Mouse (Mus musculus) T-helper 17 cell (primary cell): Measurements from ENCODE around the gene Mgat4a.

Experiments
- in situ Hi-C, 2 experiments: fragments of 300-600 bp; cut with MboI, MseI; formaldehyde crosslinking; loops; 1 replicate in 1 of 2; 2 replicates in 1 of 2; pipeline ENCODE4 v1.15.1; 2025; ENCODE audit warnings: high pct_unique_total_duplicates in 2 of 2

Mgat4a gene

GRCm38 (mm10) chr1:37496591-37497280 is 44.1 kb downstream of the Mgat4a start:
- in situ Hi-C loops: loop anchor here in 1 of 2 experiments (10.0 kb wide), 1 partner anchor 1468 kb away; no protein-coding TSS in a partner anchor

- in situ Hi-C loops: loop anchor here in 1 of 2 experiments (10.0 kb wide), 1 partner anchor 1469 kb away; no protein-coding TSS in a partner anchor
Observed at GRCm38 (mm10) chr1:37495698-37496321, 45.0 kb downstream of the Mgat4a start.

- in situ Hi-C loops: loop anchor here in 1 of 2 experiments (10.0 kb wide), 1 partner anchor 1470 kb away; no protein-coding TSS in a partner anchor
Observed at GRCm38 (mm10) chr1:37495104-37495503, 45.7 kb downstream of the Mgat4a start.

- in situ Hi-C loops: loop anchor here in 1 of 2 experiments (10.0 kb wide), 1 partner anchor 1473 kb away; no protein-coding TSS in a partner anchor
Observed at GRCm38 (mm10) chr1:37491672-37492071, 49.1 kb downstream of the Mgat4a start.

- in situ Hi-C loops: loop anchor here in 1 of 2 experiments (10.0 kb wide), 1 partner anchor 1474 kb away; no protein-coding TSS in a partner anchor
Observed at GRCm38 (mm10) chr1:37490691-37491212, 50.1 kb downstream of the Mgat4a start.

- in situ Hi-C loops: no loop called here
Observed at GRCm38 (mm10) chr1:37488531-37488930, 52.3 kb downstream of the Mgat4a start.

DNA sequence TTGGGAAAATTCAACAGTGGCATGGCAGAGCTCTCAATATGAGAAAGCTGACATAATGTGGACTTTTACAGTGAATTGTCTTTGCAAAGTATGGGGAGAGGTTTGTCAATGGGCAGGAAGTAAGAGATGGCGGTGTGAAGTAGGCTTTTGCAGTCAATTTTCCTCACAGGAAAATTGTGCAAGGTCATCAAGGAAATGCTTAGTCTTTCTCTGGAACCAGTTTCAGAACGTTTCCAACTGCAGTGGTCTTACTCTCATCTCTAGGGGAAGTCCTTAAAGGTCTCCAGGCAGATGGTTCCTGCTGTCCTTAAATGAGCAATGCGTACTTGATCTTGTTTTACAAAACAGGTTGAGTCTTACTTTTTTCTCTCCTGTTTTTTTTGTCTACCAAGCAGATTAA is 53.8 kb downstream of the Mgat4a start:
- in situ Hi-C loops: no loop called here

DNA sequence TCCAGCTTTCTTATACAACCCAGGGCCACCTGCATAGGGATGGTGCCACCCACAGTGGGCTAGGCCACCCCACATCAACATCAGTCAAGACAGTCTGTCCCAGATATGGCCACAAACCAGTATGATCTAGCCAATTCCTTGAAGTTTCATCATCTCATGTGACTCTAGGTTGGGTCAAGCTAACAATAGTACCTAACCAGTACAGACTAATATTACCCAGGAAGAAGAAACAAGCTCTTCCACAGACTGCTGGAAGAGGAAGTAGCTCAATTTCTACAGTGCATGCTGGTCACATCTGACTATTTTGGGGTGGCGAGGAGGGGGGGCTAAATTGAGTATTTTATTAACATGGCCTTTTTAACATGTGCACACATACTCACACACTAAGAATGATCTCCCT is 54.4 kb downstream of the Mgat4a start:
- in situ Hi-C loops: no loop called here

- in situ Hi-C loops: no loop called here
Observed at GRCm38 (mm10) chr1:37484612-37485011, 56.2 kb downstream of the Mgat4a start.

GRCm38 (mm10) chr1:37481331-37481730 is 59.5 kb downstream of the Mgat4a start:
- in situ Hi-C loops: no loop called here

DNA sequence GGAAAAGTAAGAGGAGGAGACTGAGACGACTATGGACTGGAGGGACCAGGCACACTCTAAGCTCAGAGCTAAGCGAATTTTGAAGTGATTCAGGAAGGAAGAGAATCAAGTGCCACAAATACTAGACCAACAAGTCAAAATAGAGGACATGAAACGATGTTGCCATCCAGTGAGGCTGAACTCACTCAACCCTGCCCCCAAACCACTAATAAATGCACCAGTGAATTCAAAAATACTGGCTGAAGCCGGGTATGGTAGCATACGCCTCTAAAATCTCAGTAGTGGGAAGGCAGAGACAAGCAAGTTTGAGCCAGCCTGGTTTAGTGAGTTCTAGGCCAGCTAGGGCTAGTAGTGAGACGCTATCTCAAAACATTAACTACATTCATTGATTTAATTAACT is 60.1 kb downstream of the Mgat4a start:
- in situ Hi-C loops: no loop called here

GRCm38 (mm10) chr1:37479759-37480158 is 61.1 kb downstream of the Mgat4a start:
- in situ Hi-C loops: no loop called here

DNA sequence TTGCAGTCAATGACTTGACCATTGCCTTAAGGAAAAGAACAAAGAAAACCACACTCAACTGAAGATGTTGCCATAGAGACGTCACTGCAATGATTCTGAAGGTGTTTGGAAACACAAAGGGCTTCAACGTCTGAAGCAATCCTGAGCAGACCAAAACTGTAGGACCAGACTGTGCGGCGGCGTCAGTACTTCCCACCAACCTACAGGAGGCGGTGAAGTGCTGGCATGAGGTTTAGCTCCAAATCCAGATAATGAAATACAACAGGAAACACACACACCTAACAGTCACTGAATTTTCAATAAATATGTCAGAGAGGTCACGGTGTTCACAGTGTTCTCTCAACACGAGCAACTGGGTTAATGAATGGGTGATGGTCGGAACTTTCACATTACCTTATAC is 61.7 kb downstream of the Mgat4a start:
- in situ Hi-C loops: no loop called here

- in situ Hi-C loops: no loop called here
Observed at GRCm38 (mm10) chr1:37478416-37478815, 62.4 kb downstream of the Mgat4a start.

DNA sequence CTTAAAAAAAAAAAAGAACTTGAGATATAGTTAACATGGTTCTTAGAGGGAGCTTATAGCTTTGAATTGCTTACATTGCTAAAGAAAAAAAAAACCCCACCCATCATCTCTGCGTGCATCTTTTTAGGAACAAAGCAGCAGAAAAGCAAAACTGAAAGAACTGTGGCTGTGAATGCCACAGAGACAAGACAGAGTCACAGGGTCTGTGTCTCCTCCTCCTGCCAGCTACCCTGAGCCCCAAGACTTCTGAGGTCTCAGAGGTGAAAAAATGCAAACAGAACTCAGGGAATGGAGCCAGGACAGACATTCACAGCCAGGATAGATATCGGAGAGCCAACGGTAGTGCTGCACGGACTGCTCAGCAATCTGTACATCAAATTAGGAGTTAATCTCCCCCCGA is 62.9 kb downstream of the Mgat4a start:
- in situ Hi-C loops: no loop called here

DNA sequence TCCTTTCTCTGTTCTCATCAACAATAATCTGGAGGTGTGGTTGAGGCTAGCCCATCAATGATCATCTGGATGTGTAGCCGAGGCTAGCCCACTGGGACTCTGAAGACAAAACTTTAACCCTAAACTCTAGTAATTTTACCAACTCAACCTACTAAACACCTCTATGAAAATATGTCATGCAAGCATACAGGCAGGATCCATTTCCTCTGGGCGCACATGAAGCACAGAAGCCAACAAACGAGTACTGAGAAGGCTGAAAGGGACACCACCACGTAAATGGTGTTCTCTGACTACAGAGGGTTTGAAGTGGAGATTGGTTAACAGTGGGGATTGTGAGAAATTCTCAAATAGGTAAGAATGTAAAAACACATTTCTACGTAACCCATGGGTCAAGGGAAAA is 63.6 kb downstream of the Mgat4a start:
- in situ Hi-C loops: no loop called here

DNA sequence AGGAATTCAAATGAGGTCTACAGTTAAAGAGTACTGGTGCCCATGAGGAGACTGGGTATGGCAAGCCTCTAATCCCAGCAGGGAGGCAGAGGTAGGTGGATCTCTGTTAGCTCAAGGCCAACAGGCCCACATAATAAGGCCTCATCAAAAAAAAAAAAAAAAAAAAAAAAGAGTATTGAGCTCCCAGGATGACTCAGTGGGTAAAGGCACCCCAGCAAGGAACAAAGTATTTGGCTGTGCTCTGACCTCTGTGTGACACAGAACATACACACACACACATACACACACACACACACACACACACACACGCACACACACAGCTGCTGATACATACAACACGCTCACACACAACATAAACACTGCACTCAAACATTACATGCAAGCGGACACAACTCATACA is 65.5 kb downstream of the Mgat4a start:
- in situ Hi-C loops: no loop called here

DNA sequence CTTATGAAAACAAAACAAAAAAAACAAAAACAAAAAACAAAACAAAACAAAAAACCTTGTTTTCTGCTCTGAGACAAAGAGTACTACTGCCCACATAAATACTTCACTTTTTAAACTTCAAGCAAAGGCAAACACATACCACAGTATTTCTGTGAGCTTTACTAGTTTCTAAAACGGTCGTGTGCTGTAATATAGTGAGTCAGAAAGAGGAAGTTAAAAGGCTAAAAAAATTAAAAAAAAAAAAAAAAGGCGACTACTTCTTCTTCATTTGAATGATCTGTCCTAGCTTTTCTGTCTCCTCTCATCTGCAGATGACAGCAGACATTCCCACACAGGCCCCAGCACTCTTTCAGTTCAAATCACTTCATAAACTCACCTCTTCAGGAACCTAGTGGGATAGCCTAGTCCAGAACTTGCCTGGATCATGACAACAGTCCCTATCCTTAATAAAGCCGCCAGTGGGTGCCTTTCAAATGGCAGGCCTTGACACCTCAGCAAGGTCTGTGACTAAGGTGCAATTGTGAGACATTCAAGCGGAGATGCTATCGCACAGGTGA is 66.1 kb downstream of the Mgat4a start:
- in situ Hi-C loops: loop anchor here (5.0 kb wide), 2 partner anchors 58 to 158 kb away; no protein-coding TSS in a partner anchor

DNA sequence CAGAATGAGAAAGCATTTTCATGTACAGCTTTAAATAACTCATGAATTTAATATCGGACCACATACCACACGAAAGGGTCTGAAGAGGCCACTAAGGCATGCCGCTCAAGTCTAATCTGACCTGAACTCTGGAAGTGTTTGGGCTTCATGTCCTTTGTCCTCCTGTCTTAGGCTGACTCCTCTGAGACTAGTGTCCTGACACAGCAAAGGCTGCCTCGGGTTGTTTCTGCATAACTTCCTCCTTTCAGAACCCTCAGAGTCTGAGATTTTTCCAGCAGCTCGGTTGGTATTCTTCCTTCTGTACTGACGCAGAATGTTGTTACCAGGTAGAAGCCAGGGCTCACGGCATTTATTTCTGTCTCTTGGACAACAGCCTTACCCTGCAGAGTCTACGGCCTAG is 66.8 kb downstream of the Mgat4a start:
- in situ Hi-C loops: loop anchor here (5.0 kb wide), 2 partner anchors 58 to 158 kb away; no protein-coding TSS in a partner anchor

GRCm38 (mm10) chr1:37473251-37473650 is 67.6 kb downstream of the Mgat4a start:
- in situ Hi-C loops: loop anchor here (5.0 kb wide), 2 partner anchors 59 to 159 kb away; no protein-coding TSS in a partner anchor

DNA sequence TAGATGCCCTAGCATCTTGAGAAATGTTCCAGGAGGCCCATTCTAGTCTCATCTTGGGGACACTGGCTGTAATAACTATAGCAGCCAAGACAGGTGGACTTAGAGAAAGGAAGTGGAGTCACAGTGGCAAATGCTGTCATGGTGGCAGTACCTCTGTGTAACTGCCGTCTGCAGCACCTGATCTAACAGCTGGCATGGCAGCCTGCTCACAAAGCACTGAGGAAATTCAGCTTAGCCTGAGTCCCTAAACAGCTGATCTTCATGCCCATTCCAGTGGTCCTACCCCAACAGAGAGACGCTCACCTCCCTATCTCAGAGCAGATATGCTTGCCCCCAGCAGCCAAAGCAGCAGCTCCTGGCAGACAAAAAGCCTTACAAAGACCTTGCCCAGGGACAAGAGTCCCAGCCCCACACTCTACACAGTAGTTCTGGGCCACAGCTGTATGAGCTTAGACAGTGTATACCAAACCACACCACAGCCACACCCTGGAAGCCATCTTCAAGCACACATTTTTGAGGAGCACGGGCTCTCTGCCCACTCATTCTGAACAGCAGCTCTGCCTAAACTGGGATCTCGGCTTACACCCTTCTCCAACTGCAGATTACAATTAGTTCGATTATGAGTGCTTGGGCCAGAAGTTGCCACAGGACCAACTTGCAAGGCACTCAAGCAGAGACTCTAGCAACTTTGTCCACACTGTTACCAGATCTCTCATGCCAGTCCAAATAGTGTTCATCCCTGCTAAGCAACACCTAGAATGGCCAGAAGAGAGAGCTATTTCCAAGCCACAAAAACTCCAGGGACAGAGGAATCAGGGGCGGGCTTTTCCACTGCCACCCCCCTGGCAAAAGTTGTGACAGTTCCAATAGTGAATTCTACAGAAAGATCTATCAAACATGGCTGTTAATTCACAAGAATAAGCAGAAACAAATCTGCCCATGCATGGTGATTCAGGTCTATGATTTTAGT is 69.4 kb downstream of the Mgat4a start:
- in situ Hi-C loops: loop anchor here (5.0 kb wide), 2 partner anchors 61 to 161 kb away; no protein-coding TSS in a partner anchor
